Mouse (Mus musculus): Measurements from ENCODE around the gene Sp1. TPM values are rescaled to one million over a fixed set of nuclear protein-coding genes. Genes with fewer than 3 reads are reported as not detected.
A peak's percentile ranks its signal among the peaks of the same experiment; 100 is the strongest.

Sp1 gene
- polyA plus RNA-seq, 1 experiment, result 13.4 TPM

DNA sequence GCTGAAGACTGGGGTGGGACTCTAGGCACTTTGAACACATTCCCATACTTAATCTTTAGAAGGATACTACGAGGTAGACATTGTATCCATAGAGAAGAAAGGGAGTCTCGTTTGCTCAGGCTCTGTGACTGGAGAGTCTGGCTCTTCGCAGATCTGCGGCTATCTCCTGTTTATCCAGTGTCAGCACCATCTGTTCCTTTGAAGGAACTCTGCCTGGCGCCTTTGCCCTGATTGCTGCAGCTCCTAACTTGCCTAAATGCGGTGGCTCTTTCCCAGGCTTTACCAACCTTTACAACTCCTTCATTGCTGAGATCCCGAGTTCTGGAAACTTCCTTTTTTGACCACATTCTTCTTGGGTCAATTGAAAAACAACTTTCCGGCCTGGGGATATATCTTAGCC lies 43.4 kb downstream of the Sp1 start:
- Histone ChIP-seq H3K79me3 (ENCODE audit: low read depth) (no peaks in the 10 kb centered on the region), H3K79me2 (ENCODE audit: control insufficient read depth, insufficient read depth) (no peaks in the 10 kb centered on the region), H3K4me3 (ENCODE audit: insufficient read depth, poor library complexity, severe bottlenecking) (no peak overlapping the region), H3ac (ENCODE audit: control insufficient read depth, insufficient read length, low read depth) (no peak overlapping the region), H3K36me3 (ENCODE audit: control insufficient read depth, insufficient read depth) (no peaks in the 10 kb centered on the region), H3K27me3 (ENCODE audit: control insufficient read depth, insufficient read depth, insufficient read length) (no peaks in the 10 kb centered on the region)
- TF ChIP-seq MYOD1 (IDR thresholded peaks at IDR 0.05; ENCODE audit: control insufficient read depth, insufficient read length, low read depth) (no peak), FOSL1 (IDR thresholded peaks at IDR 0.05; ENCODE audit: insufficient read depth, low read length, poor library complexity, severe bottlenecking) (no peak), USF1 (IDR thresholded peaks at IDR 0.05; ENCODE audit: low read depth) (no peak), CEBPB (IDR thresholded peaks at IDR 0.05; ENCODE audit: low read depth) (no peak), MAX (IDR thresholded peaks at IDR 0.05) (no peak), MYOG (IDR thresholded peaks at IDR 0.05; ENCODE audit: control insufficient read depth, extremely low read depth, insufficient read length) (no peak), CTCF (IDR thresholded peaks at IDR 0.05; ENCODE audit: control insufficient read depth, insufficient read depth, insufficient read length) (no peak)

- Histone ChIP-seq H3K27me3 (ENCODE audit: control insufficient read depth, insufficient read depth, insufficient read length) (no peaks in the 10 kb centered on the region), H3K4me3 (ENCODE audit: insufficient read depth, poor library complexity, severe bottlenecking) (no peak overlapping the region), H3K36me3 (ENCODE audit: control insufficient read depth, insufficient read depth) (no peaks in the 10 kb centered on the region), H3ac (ENCODE audit: control insufficient read depth, insufficient read length, low read depth) (no peak overlapping the region), H3K79me3 (ENCODE audit: low read depth) (no peaks in the 10 kb centered on the region), H3K79me2 (ENCODE audit: control insufficient read depth, insufficient read depth) (no peaks in the 10 kb centered on the region)
- no peak for TF ChIP-seq MYOD1 (IDR thresholded peaks at IDR 0.05; ENCODE audit: control insufficient read depth, insufficient read length, low read depth)
- TF ChIP-seq USF1 (IDR thresholded peaks at IDR 0.05; ENCODE audit: low read depth), result peak; percentile 33
- TF ChIP-seq CEBPB (IDR thresholded peaks at IDR 0.05; ENCODE audit: low read depth), result no peak
- TF ChIP-seq FOSL1 (IDR thresholded peaks at IDR 0.05; ENCODE audit: insufficient read depth, low read length, poor library complexity, severe bottlenecking), result no peak
- TF ChIP-seq MYOG (IDR thresholded peaks at IDR 0.05; ENCODE audit: control insufficient read depth, extremely low read depth, insufficient read length), result no peak
- TF ChIP-seq CTCF (IDR thresholded peaks at IDR 0.05; ENCODE audit: control insufficient read depth, insufficient read depth, insufficient read length), result no peak
- TF ChIP-seq MAX (IDR thresholded peaks at IDR 0.05), result no peak
Measured at GRCm38 (mm10) chr15:102450928-102451327, 45.0 kb downstream of the Sp1 start.

DNA sequence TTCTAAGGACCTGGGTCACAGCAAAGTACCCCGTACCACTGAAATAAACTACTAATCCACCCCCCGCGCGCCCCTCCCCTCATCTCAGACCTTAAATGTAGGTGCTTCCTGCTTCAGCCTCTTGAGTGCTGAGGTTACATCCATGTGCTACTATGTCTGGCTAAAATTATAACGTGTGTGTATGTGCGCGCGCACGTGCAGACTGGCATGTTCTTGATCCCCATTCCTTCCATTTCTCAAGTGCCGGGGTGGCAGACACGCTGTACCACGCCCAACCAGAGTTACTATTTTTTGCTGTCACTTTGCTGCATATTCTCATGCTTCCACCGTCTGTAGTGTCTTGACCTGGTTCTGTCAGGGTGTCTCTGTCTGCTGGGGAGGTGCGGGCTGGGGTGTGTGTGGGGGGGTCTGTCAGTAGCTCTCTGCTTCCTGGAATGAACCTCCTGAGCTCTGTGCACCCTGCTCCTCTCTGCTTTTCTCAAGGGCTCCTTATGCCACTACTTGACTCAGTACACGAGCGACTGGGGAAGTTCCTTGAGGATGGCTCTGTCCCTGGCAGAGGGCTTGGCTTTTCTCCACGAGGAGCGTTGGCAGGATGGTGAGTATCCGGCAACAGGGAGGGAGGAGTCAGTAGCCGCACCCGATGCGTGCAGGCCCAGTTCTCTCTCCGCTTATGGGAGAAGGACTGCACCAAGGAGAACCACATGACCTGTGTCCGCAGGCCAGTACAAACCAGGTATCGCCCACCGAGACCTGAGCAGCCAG lies 45.9 kb downstream of the Sp1 start:
- TF ChIP-seq FOSL1 (IDR thresholded peaks at IDR 0.05; ENCODE audit: insufficient read depth, low read length, poor library complexity, severe bottlenecking) (no peak), MYOG (IDR thresholded peaks at IDR 0.05; ENCODE audit: control insufficient read depth, extremely low read depth, insufficient read length) (no peak), MAX (IDR thresholded peaks at IDR 0.05) (no peak), CEBPB (IDR thresholded peaks at IDR 0.05; ENCODE audit: low read depth) (no peak), USF1 (IDR thresholded peaks at IDR 0.05; ENCODE audit: low read depth) (no peak), MYOD1 (IDR thresholded peaks at IDR 0.05; ENCODE audit: control insufficient read depth, insufficient read length, low read depth) (no peak), CTCF (IDR thresholded peaks at IDR 0.05; ENCODE audit: control insufficient read depth, insufficient read depth, insufficient read length) (no peak)
- Histone ChIP-seq H3K27me3 (ENCODE audit: control insufficient read depth, insufficient read depth, insufficient read length) (no peaks in the 10 kb centered on the region), H3K79me3 (ENCODE audit: low read depth) (no peaks in the 10 kb centered on the region), H3K36me3 (ENCODE audit: control insufficient read depth, insufficient read depth) (no peaks in the 10 kb centered on the region), H3K4me3 (ENCODE audit: insufficient read depth, poor library complexity, severe bottlenecking) (no peak overlapping the region), H3ac (ENCODE audit: control insufficient read depth, insufficient read length, low read depth) (no peak overlapping the region), H3K79me2 (ENCODE audit: control insufficient read depth, insufficient read depth) (no peaks in the 10 kb centered on the region)

DNA sequence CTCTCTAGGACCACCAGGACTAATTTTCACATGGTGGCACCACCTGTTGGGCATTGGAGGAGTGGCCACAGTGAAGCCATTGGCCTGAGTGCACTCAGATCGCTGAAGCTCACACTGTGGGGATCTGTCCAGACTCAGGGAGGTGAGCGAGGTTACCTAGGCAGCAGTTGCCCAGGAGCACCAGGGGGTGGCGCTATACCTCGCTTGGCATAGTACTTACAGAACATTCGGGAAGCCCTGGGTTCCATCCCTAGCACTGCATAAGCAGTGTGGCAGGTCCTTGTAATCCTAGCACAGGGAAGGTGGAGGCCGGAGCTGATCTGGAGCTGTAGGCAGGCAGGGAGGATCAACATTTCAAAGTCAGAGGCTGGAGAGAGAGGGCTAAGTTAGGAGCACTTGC lies 50.0 kb downstream of the Sp1 start:
- Histone ChIP-seq H3K4me3 (ENCODE audit: insufficient read depth, poor library complexity, severe bottlenecking) (no peak overlapping the region), H3K79me2 (ENCODE audit: control insufficient read depth, insufficient read depth) (peaks cover 16% of the 10 kb centered on the region), H3K79me3 (ENCODE audit: low read depth) (peaks cover 8% of the 10 kb centered on the region)

DNA sequence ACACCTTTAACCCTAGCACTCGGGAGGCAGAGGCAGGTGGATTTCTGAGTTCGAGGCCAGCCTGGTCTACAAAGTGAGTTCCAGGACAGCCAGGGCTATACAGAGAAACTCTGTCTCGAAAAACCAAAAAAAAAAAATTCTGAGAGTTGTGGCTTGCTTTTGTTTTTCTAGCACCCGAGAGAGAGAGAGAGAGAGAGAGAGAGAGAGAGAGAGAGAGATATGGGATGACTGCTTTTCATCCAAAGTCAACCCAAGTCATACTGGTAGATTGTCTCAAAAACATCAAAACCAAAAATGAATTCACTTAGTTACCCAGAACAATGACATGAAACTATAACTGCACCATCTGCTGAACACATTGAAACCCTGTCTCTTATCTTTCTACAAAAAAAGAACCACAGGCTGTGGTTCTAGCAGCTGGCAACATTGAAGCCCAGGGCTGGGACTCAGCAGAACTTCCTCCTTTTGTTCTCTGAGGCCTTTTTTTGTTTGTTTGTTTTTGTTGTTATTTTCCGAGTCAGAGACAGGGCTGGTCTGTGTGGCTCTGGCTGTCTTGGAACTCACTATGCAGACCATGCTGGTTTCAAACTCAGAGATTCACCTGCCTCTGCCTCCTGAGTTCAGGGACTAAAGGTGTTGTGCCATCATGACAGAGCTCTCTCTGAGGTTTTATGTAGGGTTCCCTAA lies 52.2 kb downstream of the Sp1 start:
- no peaks in the 10 kb centered on the region for H3K27me3 ChIP-seq (ENCODE audit: control insufficient read depth, insufficient read depth, insufficient read length)
- no peak overlapping the region for H3K4me3 ChIP-seq (ENCODE audit: insufficient read depth, poor library complexity, severe bottlenecking)
- H3K79me3 ChIP-seq (ENCODE audit: low read depth), result peaks cover 14% of the 10 kb centered on the region
- peaks cover 33% of the 10 kb centered on the region for H3K79me2 ChIP-seq (ENCODE audit: control insufficient read depth, insufficient read depth)
- H3K36me3 ChIP-seq (ENCODE audit: control insufficient read depth, insufficient read depth), result peaks cover 14% of the 10 kb centered on the region
- TF ChIP-seq USF1 (IDR thresholded peaks at IDR 0.05; ENCODE audit: low read depth) (no peak), CEBPB (IDR thresholded peaks at IDR 0.05; ENCODE audit: low read depth) (no peak), MYOD1 (IDR thresholded peaks at IDR 0.05; ENCODE audit: control insufficient read depth, insufficient read length, low read depth) (no peak), MYOG (IDR thresholded peaks at IDR 0.05; ENCODE audit: control insufficient read depth, extremely low read depth, insufficient read length) (no peak), MAX (IDR thresholded peaks at IDR 0.05) (no peak), CTCF (IDR thresholded peaks at IDR 0.05; ENCODE audit: control insufficient read depth, insufficient read depth, insufficient read length) (no peak), FOSL1 (IDR thresholded peaks at IDR 0.05; ENCODE audit: insufficient read depth, low read length, poor library complexity, severe bottlenecking) (no peak)
- H3ac ChIP-seq (ENCODE audit: control insufficient read depth, insufficient read length, low read depth), result no peak overlapping the region

More for the DNA sequence above, 50.0 kb downstream of the Sp1 start:
- no peaks in the 10 kb centered on the region for H3K27me3 ChIP-seq (ENCODE audit: control insufficient read depth, insufficient read depth, insufficient read length)
- TF ChIP-seq CTCF (IDR thresholded peaks at IDR 0.05; ENCODE audit: control insufficient read depth, insufficient read depth, insufficient read length), result no peak
- no peak for TF ChIP-seq MYOG (IDR thresholded peaks at IDR 0.05; ENCODE audit: control insufficient read depth, extremely low read depth, insufficient read length)
- no peak for TF ChIP-seq MYOD1 (IDR thresholded peaks at IDR 0.05; ENCODE audit: control insufficient read depth, insufficient read length, low read depth)
- TF ChIP-seq FOSL1 (IDR thresholded peaks at IDR 0.05; ENCODE audit: insufficient read depth, low read length, poor library complexity, severe bottlenecking), result no peak
- no peak for TF ChIP-seq USF1 (IDR thresholded peaks at IDR 0.05; ENCODE audit: low read depth)
- no peak for TF ChIP-seq MAX (IDR thresholded peaks at IDR 0.05)
- no peak for TF ChIP-seq CEBPB (IDR thresholded peaks at IDR 0.05; ENCODE audit: low read depth)
- H3K36me3 ChIP-seq (ENCODE audit: control insufficient read depth, insufficient read depth), result no peaks in the 10 kb centered on the region
- H3ac ChIP-seq (ENCODE audit: control insufficient read depth, insufficient read length, low read depth), result no peak overlapping the region
